Mouse (Mus musculus): ENCODE results near the gene Hspa13. TPM values are rescaled to one million over a fixed set of nuclear protein-coding genes. Genes with fewer than 3 reads are reported as not detected.

Gene Hspa13
- polyA plus RNA-seq, 1 experiment from 2014 or later = 38.9 TPM

Small RNA genes within 50 kb of the gene (microRNA-seq; reads per million reads assigned to microRNA genes)
- gene Gm22923 = not detected

Other genes starting within 250 kb of the Hspa13 start
- gene Lipi, start 181.0 kb downstream of the Hspa13 start, polyA plus RNA-seq (2016; fragmentation: Nextera tagmentation; extraction: Ambion mirVana) = not detected in 2 replicates
- 0.45 and 0.99 TPM in 2 replicates for gene Rbm11, start 174.3 kb downstream of the Hspa13 start, polyA plus RNA-seq (2016; fragmentation: Nextera tagmentation; extraction: Ambion mirVana)

All from embryonic facial prominence, embryonic 12.5 days (tissue).